Mouse (Mus musculus) embryonic fibroblast, embryonic 13.5 days (primary cell): ENCODE data around the gene Zfp217.

Source experiments
- CTCF ChIP-seq: IDR thresholded peaks from 2 replicates; pipeline ENCODE4 v1.5.1; 2011; ENCODE audit warnings: mild to moderate bottlenecking, control low read depth, low read length, moderate library complexity, borderline replicate concordance; ENCODE audit not compliant: insufficient read depth
- POLR2A ChIP-seq: IDR thresholded peaks from 2 replicates; pipeline ENCODE4 v1.6.1; 2011; ENCODE audit warnings: low read depth, mild to moderate bottlenecking, control low read depth, low read length, moderate library complexity

DNA sequence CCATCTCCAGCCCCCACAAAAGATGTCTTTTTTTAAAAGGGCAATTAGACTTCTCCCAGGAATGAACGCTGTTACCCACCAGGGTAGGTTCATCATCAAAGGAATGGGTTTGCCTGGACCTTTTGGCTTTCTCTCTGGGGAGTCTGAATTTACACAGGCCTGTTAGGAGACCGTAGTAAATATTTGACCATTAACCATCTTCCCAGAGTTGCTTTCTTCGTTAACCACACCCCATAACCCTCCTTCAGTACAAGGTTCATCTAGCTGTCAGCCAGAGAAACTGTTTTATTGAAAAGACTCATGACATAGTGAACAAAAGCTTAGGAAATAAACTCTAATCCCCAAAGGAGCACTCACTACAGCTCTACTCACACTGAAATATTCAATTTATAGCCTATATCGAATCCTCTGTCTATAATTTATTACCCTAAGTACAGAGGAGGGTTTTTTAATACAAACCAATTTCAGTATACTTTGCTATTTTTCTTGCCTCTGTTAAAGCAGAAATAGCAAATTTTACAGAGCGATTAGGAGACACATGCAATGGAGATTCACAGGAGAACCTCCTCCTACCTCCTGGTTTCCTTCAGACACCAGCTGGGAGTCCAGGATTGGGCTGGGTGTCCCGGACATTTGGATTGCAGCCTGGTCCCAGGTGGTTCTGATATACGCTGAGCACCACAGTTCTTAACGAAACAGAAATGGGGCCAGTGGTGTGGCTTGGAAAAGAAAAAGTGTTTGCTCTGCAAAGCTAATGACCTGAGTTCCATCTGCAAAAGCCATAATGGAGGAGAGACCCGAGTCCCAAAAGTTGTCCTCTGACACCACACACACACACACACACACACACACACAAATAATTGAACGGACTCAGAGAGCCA lies 56.1 kb downstream of the Zfp217 start:
- TF ChIP-seq CTCF (no peak), POLR2A (no peak)
